Mouse (Mus musculus) testis, adult 2 months (tissue): Measurements from ENCODE around the gene Rpl18a.

Experiments
- CTCF ChIP-seq: fragments of 200-500 bp; IDR thresholded peaks from 2 replicates; pipeline ENCODE4 v1.5.1; 2012; ENCODE audit warnings: low read depth, mild to moderate bottlenecking, inconsistent platforms, low read length, moderate library complexity; ENCODE audit not compliant: control insufficient read depth, insufficient read depth, insufficient replicate concordance
- POLR2A ChIP-seq: fragments of 200-500 bp; IDR thresholded peaks from 2 replicates; pipeline ENCODE4 v1.6.1; 2012; ENCODE audit warnings: low read depth, mild to moderate bottlenecking, inconsistent platforms, low read length, moderate library complexity; ENCODE audit not compliant: control insufficient read depth

DNA sequence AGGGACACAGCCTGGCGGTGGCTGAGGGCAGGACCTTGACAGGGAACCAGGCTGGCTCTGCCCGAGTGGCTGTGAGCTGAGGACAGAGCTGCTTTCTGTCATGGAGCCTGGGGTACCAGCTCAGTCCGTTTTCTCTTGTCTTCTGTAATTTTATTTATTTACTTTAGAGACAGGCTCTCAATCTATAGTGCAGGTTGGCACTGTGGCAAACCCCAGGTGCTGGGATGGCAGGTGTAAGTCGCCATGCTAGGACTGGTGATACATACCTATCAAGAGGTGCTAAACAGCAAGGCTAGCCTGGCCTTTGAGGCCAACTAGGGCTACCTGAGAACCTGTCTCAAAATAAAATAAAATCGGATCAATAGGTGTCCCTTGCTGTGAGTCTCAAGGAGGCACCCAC, 41.2 kb downstream of the Rpl18a start:
- TF ChIP-seq CTCF (no peak), POLR2A (no peak)
